Mouse (Mus musculus) MEL (cell line): ENCODE data around the gene Trp73.

Experiments used
- BHLHE40 ChIP-seq: IDR thresholded peaks from 2 replicates; pipeline ENCODE4 v1.6.1; 2012; ENCODE audit warnings: low read depth, mild to moderate bottlenecking, inconsistent platforms, low read length, improper control_type of control experiment, borderline replicate concordance
- CTCF ChIP-seq, 3 experiments: IDR thresholded peaks in 2 of 3; conservative IDR thresholded peaks in 1 of 3; 2 replicates each; pipeline ENCODE4 v1.5.1; 2011 to 2012; ENCODE audit warnings: low read length in 3 of 3, low read depth in 2 of 3, mild to moderate bottlenecking in 2 of 3, improper control_type of control experiment in 1 of 3, inconsistent platforms in 1 of 3, mixed read lengths in 1 of 3, moderate library complexity in 1 of 3; ENCODE audit not compliant: control insufficient read depth in 1 of 3, insufficient read depth in 1 of 3, poor library complexity in 1 of 3, severe bottlenecking in 1 of 3
- E2F4 ChIP-seq: IDR thresholded peaks from 2 replicates; pipeline ENCODE4 v1.6.1; 2011; ENCODE audit warnings: low read depth, low read length, improper control_type of control experiment, borderline replicate concordance
- EP300 ChIP-seq, 2 experiments: IDR thresholded peaks; 2 replicates each; pipeline ENCODE4 v1.6.1; 2011; ENCODE audit warnings: improper control_type of control experiment in 2 of 2, low read length in 2 of 2, low read depth in 1 of 2, mild to moderate bottlenecking in 1 of 2
- GATA1 ChIP-seq: IDR thresholded peaks from 2 replicates; pipeline ENCODE4 v1.6.1; 2011; ENCODE audit warnings: low read depth, low read length, improper control_type of control experiment
- HCFC1 ChIP-seq: IDR thresholded peaks from 2 replicates; pipeline ENCODE4 v1.6.1; 2012; ENCODE audit warnings: low read depth, mild to moderate bottlenecking, inconsistent platforms, low read length, improper control_type of control experiment, moderate library complexity
- MAX ChIP-seq: IDR thresholded peaks from 2 replicates; pipeline ENCODE4 v1.6.1; 2011; ENCODE audit warnings: low read length, improper control_type of control experiment
- MAZ ChIP-seq: IDR thresholded peaks from 2 replicates; pipeline ENCODE4 v1.6.1; 2012; ENCODE audit warnings: low read depth, mild to moderate bottlenecking, inconsistent platforms, low read length, improper control_type of control experiment
- POLR2A ChIP-seq, 2 experiments: IDR thresholded peaks; 2 replicates each; pipeline ENCODE4 v1.6.1; 2011 to 2012; ENCODE audit warnings: low read length in 2 of 2, mild to moderate bottlenecking in 2 of 2, control low read depth in 1 of 2, improper control_type of control experiment in 1 of 2, low read depth in 1 of 2, moderate library complexity in 1 of 2; ENCODE audit not compliant: control insufficient read depth in 1 of 2, insufficient read depth in 1 of 2, poor library complexity in 1 of 2
- POLR2AphosphoS5 ChIP-seq: IDR thresholded peaks from 2 replicates; pipeline ENCODE4 v1.6.1; 2012; ENCODE audit warnings: low read depth, borderline replicate concordance, mild to moderate bottlenecking, inconsistent platforms, low read length, moderate library complexity, mixed read lengths
- TCF12 ChIP-seq: IDR thresholded peaks from 2 replicates; pipeline ENCODE4 v1.6.1; 2014; ENCODE audit warnings: low read depth, mild to moderate bottlenecking, inconsistent platforms, low read length, improper control_type of control experiment, moderate library complexity

DNA sequence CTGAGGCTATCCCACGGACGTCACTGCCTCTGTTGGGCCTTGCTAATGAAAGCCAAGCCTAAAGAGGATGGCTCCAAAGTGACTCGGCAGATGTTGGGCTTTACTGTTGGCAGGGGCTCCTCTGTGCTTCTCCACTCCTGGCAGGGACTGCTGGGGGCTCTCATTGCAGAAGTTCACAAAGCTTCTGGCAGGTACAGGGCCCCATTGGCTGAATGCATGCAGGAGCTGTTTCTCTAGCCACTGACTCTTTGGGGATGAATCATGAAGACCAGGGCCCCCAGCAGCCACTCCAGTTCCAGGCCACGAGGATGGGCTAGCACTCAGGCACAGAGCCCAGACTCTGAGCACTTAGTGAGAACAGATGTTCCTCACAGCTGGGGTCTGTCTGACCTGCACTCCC, 82.3 kb downstream of the Trp73 start:
- TF ChIP-seq CTCF (IDR thresholded peaks at IDR 0.05 in 2 of 3, conservative IDR thresholded peaks at IDR 0.05 in 1 of 3; ENCODE audit: control insufficient read depth in 1 of 3, insufficient read depth in 1 of 3, low read depth in 2 of 3, low read length in 3 of 3, poor library complexity in 1 of 3, severe bottlenecking in 1 of 3), result no peak
- no peak for TF ChIP-seq MAX
- no peak for TF ChIP-seq HCFC1
- no peak for TF ChIP-seq MAZ
- TF ChIP-seq EP300 (IDR thresholded peaks at IDR 0.05; ENCODE audit: low read depth in 1 of 2, low read length in 2 of 2), result no peak
- no peak for TF ChIP-seq E2F4
- TF ChIP-seq BHLHE40, result no peak
- TF ChIP-seq GATA1, result no peak
- TF ChIP-seq POLR2A (IDR thresholded peaks at IDR 0.05; ENCODE audit: control insufficient read depth in 1 of 2, insufficient read depth in 1 of 2, low read depth in 1 of 2, low read length in 2 of 2, poor library complexity in 1 of 2), result no peak
- TF ChIP-seq POLR2AphosphoS5, result no peak
- no peak for TF ChIP-seq TCF12
